Mouse (Mus musculus): ENCODE results near the gene Gpr18.

The Gpr18 gene

DNA sequence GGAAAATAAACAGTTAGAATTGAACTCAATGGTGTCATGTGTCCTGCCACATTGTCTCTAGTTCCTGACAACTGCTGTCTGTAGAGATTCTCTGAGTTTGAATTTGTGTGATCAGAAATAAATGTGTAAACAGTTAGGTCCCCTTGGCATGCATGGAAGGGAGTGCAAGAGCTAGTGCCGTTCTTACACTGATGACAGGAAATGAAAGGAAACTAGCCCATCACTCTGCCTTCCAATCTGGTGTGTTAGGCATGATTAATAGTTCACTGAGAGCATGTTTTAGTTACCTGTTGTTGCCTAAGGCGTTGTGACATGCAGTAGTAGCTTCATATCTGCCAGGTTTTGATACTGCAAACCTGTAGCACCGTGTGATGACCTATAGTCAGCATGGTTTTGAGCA, 32.4 kb upstream of the Gpr18 start:
- no peak for DNase-seq

DNA sequence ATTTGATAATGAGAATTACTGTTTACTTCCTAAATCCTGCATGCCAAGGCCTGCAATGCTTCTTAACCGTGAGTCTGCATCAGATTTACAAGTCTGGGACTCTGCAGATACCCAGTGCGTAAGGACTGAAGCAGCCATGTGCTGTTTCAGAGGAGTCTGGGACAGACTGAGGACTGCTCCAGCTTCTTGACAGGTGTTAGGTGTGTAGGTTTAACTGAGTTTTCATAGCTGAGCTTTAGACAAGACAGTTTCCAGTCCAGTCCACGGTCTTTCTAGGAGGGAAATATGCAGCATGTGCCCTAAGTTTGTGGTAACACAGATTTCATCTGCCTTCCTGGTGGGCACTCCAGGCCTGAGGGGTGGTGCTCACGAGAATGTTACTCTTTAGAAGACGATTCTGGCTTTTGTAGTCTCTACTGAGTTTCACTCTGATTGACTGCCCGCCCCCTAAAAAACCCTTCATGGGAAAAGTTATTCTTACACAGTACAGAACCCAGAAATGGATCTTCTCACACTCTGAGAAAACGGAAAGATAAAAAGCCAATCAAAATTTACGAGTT, 31.7 kb upstream of the Gpr18 start:
- DNase-seq, result no peak

DNA sequence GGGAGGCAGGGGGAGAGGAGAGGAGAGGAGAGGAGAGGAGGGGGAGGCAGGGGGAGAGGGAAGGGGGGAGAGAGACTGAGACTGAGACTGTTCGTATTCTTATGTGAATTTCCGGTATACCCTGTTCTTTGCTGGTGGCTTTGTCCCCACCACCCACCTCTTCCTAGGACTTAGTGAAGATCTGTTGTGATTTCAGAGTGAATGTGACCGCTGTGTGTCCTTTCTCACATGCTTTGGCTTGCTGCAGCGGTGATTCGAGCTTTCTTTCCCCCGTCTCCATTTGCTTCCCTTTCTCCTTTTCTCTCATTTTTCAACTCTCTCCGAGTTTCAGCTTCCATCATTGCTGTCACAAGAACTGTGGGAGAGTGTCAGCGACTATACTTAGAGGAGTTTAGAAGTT, 31.1 kb upstream of the Gpr18 start:
- DNase-seq, result no peak

GRCm38 (mm10) chr14:121946131-121946530, 30.6 kb upstream of the Gpr18 start:
- no peak for DNase-seq

- DNase-seq, result no peak
Observed at GRCm38 (mm10) chr14:121939582-121939981, 24.0 kb upstream of the Gpr18 start.

DNA sequence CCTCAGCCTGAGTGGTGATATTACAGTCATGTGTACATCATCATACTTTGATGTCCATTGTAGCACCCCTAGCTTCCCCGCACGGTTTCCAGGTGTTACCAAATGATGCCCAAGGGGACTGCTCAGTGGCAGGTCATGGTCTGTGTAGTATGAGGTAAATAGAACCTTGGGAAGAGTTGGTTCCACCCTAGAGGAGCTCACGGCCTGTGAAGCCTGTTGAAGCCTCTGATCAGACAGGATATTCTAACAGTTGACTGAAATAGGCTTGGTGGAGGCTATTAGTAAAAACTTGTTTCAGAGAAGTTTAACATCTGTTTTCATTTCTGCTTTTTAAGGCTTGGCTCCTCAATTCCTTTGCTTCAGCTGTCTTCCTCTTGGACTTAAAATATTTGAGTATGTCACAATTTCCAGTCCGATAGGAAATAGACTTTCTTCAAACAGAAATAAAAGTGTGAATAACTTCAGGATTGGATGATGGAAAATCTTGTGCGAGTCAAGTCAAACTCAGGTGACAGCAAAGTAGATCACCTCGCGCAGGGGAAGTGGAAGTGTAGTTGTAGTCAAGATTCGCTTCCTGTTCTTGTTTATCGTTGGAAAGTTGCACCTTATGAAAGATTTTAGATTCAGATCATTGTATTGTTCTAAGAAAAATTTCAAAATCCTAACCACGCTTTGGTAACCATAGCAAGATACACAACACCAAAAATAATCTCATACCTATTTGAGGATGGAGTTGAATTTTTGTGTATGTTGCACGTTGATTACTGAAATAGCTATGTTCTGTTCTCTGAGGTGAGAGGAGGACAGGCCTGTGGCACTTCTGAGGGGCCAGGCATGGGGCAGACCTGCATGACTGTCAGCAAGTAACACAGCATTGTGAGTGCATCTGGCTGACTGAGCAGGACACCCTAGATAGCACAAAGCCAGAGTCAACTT, 22.9 kb upstream of the Gpr18 start:
- no peak for DNase-seq

DNA sequence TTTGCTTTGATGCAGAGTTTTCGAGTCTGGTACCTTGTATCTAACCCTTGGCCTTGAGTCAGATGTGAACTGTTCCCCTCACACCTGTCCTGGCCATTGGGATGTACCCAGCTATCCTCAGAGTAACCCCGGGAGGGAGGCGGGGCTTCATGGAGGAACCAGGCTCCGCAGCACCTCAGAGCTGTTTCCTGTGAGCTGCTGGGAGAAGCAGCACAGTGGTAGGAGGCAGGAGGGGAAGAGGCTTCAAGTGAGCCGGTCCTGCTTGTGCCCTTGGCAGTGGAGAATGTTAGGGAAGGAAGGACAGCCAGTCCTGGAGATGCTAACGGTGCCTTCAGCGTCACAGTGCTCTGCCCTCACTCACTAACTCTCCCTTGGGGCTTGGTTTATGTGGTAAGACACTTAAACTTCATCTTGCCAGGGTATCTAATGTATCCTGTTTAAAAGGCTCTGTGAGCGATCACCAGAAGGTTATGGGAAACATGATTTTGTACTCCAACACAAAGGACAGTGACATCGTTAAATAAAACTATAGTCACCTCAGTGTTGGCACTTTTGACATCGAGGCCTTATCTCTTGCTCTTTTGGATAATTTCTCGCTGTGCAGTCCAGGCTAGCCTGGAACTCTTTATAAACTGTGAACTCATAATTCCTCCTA, 22.1 kb upstream of the Gpr18 start:
- DNase-seq, result no peak

DNA sequence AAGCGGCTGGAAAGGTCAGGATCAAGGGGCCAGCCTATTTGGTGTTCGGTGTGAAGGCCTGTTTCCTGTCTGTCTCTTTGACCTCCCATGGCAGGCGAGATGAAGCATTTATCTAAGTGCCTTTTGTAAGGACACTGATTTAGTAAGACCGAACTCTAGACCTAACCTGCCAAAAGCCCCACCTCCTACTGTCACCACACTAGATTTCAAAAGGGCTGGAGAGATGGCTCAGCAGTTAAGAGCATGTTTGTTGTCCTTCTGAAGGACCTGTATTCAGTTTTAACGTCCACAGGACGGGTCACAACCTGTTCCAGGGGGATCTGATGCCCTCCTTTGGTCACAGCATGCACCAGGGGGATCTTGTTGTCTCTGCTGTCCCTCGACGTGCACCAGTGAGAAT, 21.3 kb upstream of the Gpr18 start:
- no peak for DNase-seq

- DNase-seq, result no peak
Observed at GRCm38 (mm10) chr14:121936356-121936755, 20.8 kb upstream of the Gpr18 start.

DNA sequence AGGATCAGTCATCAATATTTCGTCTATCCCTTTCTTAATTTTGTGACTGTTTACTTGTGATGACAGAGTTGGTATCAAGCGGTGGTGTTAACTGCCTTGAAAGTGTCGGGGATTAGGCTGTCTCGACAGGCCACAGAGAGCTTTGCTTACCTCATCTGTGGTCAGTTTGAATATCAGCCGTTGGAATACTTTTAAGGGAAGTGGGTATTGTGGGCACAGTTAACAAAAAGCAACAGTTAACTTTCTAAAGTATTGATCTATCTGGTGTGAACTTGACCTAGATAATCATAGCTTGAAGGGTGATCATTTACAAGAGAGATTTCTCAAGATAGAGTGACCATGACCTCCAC, 19.0 kb upstream of the Gpr18 start:
- DNase-seq, result no peak

DNA sequence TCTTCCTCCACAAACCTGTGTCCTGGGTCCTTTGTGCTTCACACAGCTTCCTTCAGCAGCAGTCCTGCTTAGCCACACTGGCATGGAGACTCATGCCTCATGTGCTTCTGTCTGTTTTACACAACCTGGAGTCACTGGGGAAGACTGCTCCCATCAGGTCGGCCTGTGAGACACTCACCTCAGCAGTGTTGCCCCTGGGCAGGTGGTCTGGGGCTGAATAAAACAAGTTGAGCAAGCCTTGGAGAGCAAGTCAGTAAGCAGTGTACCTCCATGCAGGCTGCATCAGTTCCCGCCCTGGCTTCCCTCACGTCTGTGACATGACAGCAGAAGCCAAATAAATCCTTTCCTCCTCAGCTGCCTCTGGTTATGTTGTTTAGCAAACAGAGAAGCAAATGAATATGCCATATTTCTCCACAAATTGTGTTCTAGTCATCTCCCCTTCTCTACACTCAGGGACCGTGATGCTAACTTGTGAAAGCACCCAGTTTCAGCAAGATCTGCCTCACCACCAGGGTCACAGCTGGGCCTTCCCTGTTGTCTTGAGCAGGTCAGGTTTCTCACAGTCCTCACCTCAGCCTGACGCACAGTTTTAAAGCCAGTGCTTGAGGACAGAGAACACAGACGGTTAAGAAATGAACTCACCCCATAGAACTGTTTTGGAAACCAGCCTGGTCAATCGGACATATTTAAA, 18.5 kb upstream of the Gpr18 start:
- no peak for DNase-seq

- DNase-seq, result no peak
Observed at GRCm38 (mm10) chr14:121932180-121932579, 16.6 kb upstream of the Gpr18 start.

DNA sequence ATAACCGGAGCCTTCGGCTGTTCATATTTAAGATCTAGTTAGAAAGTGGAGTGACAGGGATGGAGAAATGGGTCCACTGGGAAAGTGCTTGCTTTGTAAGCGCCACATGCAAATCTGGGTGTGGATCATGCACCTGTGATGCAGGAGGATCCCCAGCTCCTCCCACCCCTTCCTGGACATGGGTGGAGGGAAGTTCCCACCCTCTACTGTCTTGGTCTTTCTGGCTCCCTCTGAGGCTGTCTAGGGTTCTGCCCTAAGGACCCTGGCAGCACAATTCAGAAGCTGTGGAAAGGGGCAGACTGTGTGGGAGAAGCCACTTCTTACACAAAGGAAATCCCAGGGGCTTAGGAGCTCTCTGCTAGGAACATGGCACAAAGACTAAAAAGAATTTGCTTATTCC, 16.0 kb upstream of the Gpr18 start:
- no peak for DNase-seq

GRCm38 (mm10) chr14:121930731-121931383, 15.3 kb upstream of the Gpr18 start:
- DNase-seq, result no peak

GRCm38 (mm10) chr14:121929243-121929951, 13.8 kb upstream of the Gpr18 start:
- DNase-seq, result no peak

DNA sequence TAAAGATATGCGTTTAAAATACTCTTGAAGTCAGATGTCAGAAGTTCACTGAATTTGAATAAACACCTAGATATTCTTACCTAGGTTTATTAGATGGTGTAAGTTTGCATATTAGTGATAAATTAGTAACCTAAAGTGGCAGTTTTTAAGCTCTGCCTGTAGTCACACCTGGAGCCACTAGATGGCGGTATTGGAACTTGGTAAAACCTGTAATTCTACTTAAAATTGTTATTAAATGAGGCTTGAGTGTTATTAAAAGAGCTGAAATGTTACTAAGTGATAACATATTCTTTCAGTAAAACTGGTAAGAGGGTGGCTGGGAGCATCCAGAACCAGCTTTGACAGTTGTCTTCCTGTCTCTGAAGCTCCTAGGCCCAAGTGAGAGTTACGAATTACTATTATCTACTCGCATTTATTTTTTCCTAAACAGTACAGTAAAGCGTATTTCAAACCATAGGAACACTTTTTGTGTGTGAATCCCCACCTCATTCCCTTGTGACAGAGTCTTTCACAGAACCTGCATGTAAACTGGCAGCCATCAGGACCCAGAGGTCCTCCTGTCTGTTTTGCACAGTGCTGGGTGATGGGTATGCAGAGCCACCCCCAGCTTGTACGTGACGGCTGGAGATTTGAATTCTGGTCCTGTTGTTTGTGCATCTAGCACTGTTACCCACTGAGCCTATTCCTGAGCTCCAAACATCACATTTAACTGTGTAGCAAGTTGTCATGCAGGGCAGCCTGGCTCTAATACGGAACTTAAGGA, 13.0 kb upstream of the Gpr18 start:
- DNase-seq, result peak; percentile 61

DNA sequence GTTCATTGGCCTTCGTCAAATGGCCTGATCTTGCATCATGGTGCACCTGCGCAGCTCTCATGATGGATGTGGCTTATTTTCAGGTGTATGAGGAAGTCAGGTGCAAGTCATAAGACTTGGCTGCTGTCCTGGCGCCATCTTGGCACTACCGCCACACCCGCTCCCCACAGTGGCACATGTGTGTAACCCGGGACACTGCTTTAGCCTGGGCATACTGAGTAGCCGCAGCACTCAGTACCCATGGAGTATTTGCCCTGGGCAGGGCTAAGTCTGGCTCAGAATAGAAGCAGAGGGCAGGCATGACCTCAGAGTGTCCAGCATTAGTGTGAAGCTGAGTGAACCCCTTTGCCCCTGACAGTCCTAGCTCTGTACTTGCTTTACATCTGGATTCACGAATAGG, 11.9 kb upstream of the Gpr18 start:
- no peak for DNase-seq

GRCm38 (mm10) chr14:121926901-121927300, 11.3 kb upstream of the Gpr18 start:
- no peak for DNase-seq

DNA sequence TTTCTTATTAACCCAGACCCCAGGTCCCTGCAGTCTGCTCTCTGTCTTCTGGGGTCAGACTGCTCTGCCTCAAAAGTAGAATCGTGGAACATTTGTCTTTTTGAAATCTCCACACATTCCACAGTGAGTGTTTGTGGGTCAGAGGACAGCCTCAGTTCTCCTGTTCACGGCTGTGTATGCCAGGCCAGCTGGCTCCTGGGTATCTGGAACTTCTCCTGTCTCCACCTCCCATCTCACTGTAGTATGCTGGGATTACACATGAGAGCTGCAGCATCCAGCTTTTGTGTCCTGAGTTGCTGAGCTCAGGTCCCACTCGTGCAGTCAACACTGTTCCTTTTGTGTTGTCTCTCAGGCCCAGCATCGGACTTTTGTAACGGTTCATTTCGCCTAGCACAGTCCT, 9.3 kb upstream of the Gpr18 start:
- DNase-seq, result no peak

- no peak for DNase-seq
Observed at GRCm38 (mm10) chr14:121922731-121923130, 7.2 kb upstream of the Gpr18 start.

- DNase-seq, result no peak
Observed at GRCm38 (mm10) chr14:121922016-121922415, 6.4 kb upstream of the Gpr18 start.

All from right cerebral cortex, postnatal 4 days (tissue).